Mouse (Mus musculus): ENCODE measurements around the gene Epdr1.

- TF ChIP-seq CTCF (conservative IDR thresholded peaks at IDR 0.05 in 1 of 2, IDR thresholded peaks at IDR 0.05 in 1 of 2; ENCODE audit: low read depth in 2 of 2, low read length in 2 of 2) (no peak), POLR2A (IDR thresholded peaks at IDR 0.05; ENCODE audit: low read depth, low read length) (no peak), USF2 (conservative IDR thresholded peaks at IDR 0.05; ENCODE audit: low read depth, low read length) (no peak), ZMIZ1 (IDR thresholded peaks at IDR 0.05; ENCODE audit: low read depth, low read length) (no peak), SIN3A (IDR thresholded peaks at IDR 0.05; ENCODE audit: low read length) (no peak), MAFK (IDR thresholded peaks at IDR 0.05; ENCODE audit: insufficient replicate concordance, low read length) (no peak), E2F4 (IDR thresholded peaks at IDR 0.05; ENCODE audit: insufficient replicate concordance, low read depth, low read length) (no peak), NRF1 (IDR thresholded peaks at IDR 0.05; ENCODE audit: low read depth, low read length) (no peak)
Observed at GRCm38 (mm10) chr13:19612348-19612747, 7.4 kb downstream of the Epdr1 start.
